Mouse (Mus musculus): ENCODE data around the gene Rorb.

Gene Rorb

GRCm38 (mm10) chr19:19005144-19005543, 105.9 kb downstream of the Rorb start:
- DNase-seq (ENCODE audit: low spot score in 2 of 2) = peak; percentile 41 to 82

- DNase-seq (ENCODE audit: low spot score in 2 of 2) = no peak
These were observed 106.9 kb downstream of the Rorb start for GRCm38 (mm10) chr19:19004023-19004656.

- no peak for DNase-seq (ENCODE audit: low spot score in 2 of 2)
These were observed 112.0 kb downstream of the Rorb start for GRCm38 (mm10) chr19:18998966-18999365.

GRCm38 (mm10) chr19:18997711-18998110, 113.3 kb downstream of the Rorb start:
- peak in 1 of 2 experiments; percentile 29 for DNase-seq (ENCODE audit: low spot score in 2 of 2)

GRCm38 (mm10) chr19:18979996-18980395, 131.0 kb downstream of the Rorb start:
- DNase-seq (ENCODE audit: low spot score in 2 of 2) = no peak

GRCm38 (mm10) chr19:18974796-18975660, 136.0 kb downstream of the Rorb start:
- peak; percentile 26 to 82 for DNase-seq (ENCODE audit: low spot score in 2 of 2)

- DNase-seq (ENCODE audit: low spot score in 2 of 2) = no peak
These were observed 141.6 kb downstream of the Rorb start for GRCm38 (mm10) chr19:18969386-18969785.

GRCm38 (mm10) chr19:18967307-18967706, 143.7 kb downstream of the Rorb start:
- DNase-seq (ENCODE audit: low spot score in 2 of 2) = no peak

- no peak for DNase-seq (ENCODE audit: low spot score in 2 of 2)
These were observed 151.1 kb downstream of the Rorb start for GRCm38 (mm10) chr19:18959862-18960261.

GRCm38 (mm10) chr19:18952806-18953205, 158.2 kb downstream of the Rorb start:
- DNase-seq (ENCODE audit: low spot score in 2 of 2) = no peak

GRCm38 (mm10) chr19:18947193-18947592, 163.8 kb downstream of the Rorb start:
- no peak for DNase-seq (ENCODE audit: low spot score in 2 of 2)

- DNase-seq (ENCODE audit: low spot score in 2 of 2) = no peak
These were observed 165.7 kb downstream of the Rorb start for GRCm38 (mm10) chr19:18945265-18945664.

GRCm38 (mm10) chr19:18941391-18941790, 169.6 kb downstream of the Rorb start:
- DNase-seq (ENCODE audit: low spot score in 2 of 2) = no peak

- no peak for DNase-seq (ENCODE audit: low spot score in 2 of 2)
These were observed 199.1 kb downstream of the Rorb start for GRCm38 (mm10) chr19:18911755-18912340.

GRCm38 (mm10) chr19:18909641-18910040, 201.4 kb downstream of the Rorb start:
- DNase-seq (ENCODE audit: low spot score in 2 of 2) = no peak

- no peak for DNase-seq (ENCODE audit: low spot score in 2 of 2)
These were observed 205.5 kb downstream of the Rorb start for GRCm38 (mm10) chr19:18905511-18905910.

GRCm38 (mm10) chr19:18902694-18903067, 208.3 kb downstream of the Rorb start:
- no peak for DNase-seq (ENCODE audit: low spot score in 2 of 2)

- DNase-seq (ENCODE audit: low spot score in 2 of 2) = no peak
These were observed 208.8 kb downstream of the Rorb start for GRCm38 (mm10) chr19:18902041-18902693.

- no peak for DNase-seq (ENCODE audit: low spot score in 2 of 2)
These were observed 212.8 kb downstream of the Rorb start for GRCm38 (mm10) chr19:18898238-18898637.

- DNase-seq (ENCODE audit: low spot score in 2 of 2) = no peak
These were observed 220.8 kb downstream of the Rorb start for GRCm38 (mm10) chr19:18890216-18890615.

- DNase-seq (ENCODE audit: low spot score in 2 of 2) = no peak
These were observed 221.4 kb downstream of the Rorb start for GRCm38 (mm10) chr19:18889632-18890031.

- DNase-seq (ENCODE audit: low spot score in 2 of 2) = peak; percentile 36 to 74
These were observed 221.8 kb downstream of the Rorb start for GRCm38 (mm10) chr19:18889117-18889627.
